Mouse (Mus musculus) cerebellum, adult 9-11 months (tissue): ENCODE measurements at regions not wholly inside any gene's neighbourhood (a gene's known extent, or its start where the extent isn't known, plus 50 kb on each side); places are given as distances from the start of the nearest gene placed in this dataset.

ENCODE experiments used
- DNase-seq: peaks from one replicate; pipeline ENCODE4 v3.0.0; 2022

DNA sequence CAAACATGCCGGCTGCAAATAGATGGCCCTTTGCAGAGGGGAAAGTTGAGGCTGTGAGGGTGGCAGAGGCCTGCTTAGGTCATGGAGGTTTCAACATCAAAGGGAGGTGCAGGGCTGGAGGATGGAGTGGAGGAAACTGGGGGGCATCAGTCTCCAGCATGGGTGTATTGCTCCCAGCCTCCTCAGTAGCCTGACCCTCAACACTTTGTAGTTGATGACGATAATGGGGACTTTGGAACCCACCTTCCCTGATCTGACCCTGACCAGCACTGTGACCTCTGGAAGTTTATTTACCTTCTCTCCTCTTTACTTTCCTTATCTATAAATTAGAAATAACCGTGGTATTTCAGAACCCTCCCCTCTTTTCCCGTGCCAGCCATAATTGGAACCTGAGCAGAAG lies 56.2 kb downstream of the Gm26897 start:
- DNase-seq, result no peak

DNA sequence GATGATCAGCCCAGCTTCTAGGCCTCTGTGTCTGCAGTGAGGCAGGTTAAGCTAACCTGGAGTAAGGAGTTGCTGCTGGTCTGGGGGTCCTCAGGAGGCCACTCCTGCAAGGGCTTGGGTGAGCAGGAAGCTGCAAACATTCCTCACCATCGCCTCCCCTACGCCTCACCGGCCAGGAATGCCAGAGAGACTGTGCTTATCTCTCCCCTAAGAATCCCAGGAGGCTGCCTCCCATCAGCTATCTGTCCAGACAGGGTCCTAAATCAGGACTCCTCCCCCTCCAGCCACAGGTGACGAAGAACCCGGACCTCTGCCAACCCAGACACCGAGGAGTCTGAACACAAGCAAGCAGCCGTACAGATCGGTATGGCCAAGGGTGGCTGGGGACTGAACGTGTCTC lies 56.8 kb downstream of the Gm26897 start:
- no peak for DNase-seq

DNA sequence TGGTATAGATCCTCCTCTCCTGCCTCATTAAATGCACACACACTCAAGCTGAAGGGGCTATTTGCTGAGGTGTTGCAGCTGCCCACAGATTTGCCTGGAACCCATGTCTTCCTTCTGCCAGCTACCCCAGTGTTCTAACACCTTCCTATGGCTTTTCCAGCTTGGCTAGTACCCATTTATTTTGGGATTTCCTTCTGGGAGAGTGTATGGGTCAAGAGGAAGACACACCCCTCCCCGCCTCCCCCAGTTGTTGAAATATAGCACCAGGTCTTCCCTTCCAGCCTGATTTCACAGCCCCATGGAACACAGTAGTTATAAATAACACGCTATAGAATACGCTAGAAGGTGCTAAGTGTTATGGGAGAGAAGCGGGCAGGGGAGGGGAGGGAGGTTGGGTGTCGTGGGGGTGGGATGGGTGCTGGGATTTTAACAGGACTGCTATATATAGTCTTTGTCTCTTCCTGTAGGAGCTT lies 57.4 kb downstream of the Gm26897 start:
- DNase-seq, result no peak

DNA sequence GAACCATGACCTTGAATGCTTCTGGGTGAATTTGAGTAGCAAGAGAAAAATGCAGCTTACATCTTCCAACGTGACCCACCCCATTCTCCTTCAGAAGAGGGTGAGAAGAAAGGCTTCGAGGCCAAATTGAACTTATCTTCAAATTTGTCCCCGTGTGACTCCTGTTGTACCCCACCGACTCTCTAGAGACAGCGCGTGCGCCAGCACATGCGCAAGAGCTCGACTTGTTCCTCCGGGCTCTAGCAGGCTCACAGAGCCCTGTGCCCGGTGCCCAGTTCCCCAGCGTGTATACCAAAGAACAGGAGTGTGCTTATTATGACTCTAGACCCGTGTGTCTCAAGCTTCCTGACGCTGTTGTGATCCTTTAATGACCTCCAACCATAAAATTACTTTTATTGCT lies 59.0 kb downstream of the Gm26897 start:
- no peak for DNase-seq

DNA sequence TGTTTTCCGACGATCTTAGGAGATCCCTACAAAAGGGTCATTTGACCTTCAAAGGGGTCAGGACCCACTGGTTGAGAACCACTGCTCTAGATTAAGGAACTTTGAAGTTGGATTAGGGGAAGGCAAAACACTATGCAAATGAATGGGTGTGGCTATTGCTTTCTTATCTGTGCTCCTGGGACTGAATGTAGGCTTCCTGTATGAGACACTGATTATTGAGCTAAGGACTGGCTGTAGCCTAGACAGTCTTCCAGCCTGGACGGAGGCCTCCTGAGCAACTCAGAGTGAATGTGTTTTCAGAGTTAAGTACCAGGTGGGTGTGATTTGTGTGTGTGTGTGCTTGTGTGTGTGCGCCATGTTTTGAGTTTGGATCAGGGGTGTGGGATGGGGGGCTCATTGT lies 59.5 kb downstream of the Gm26897 start:
- no peak for DNase-seq

DNA sequence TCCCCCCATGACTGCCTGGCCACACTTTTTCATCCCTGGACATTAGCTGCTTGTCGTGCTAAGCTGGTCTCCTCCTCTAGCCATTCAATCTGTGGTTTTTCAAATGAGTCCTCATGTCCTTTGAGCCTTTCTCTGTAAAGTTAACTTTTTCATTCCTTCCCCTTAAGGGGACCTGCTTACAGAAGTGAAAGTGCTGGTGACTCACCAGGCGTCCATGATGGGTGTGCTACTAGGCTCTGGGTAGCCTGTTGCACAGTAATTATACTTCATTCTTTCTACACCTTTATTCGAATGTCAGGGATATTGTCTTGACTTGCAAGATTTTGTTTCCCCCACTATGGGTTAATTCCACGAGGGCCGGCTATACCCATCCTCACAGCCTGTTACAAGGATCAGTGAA lies 63.2 kb downstream of the Gm26897 start:
- no peak for DNase-seq

DNA sequence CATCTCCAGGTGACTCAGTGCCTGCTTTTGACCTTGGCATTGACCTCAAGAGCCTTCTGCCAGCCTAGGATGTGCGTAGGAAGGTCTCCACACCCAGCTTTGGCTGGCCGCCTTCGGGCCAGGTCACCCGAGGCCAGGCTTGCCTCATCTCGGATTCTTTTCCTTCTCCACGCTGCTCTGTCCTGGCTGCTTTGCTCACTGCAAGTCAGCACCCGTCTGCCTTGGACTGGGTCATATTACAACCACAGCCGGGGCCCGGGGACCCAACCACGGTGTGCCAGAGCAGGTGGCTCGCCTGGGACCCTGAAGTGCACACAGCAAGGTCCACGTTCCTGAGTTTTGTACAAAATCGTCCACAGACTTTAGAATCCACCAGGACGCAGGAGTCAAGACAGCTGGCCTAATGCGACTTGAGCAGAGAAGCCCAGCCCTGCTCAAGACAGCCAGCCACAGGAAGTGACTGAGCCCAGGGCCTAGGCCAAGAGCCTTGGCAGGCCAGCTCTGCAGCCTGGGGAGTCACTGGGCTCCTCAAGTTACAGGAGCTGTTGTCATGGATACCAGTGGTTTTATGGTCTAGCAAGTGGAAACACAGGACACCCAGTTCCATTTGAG lies 66.1 kb downstream of the Gm26897 start:
- peak; percentile 31 for DNase-seq

DNA sequence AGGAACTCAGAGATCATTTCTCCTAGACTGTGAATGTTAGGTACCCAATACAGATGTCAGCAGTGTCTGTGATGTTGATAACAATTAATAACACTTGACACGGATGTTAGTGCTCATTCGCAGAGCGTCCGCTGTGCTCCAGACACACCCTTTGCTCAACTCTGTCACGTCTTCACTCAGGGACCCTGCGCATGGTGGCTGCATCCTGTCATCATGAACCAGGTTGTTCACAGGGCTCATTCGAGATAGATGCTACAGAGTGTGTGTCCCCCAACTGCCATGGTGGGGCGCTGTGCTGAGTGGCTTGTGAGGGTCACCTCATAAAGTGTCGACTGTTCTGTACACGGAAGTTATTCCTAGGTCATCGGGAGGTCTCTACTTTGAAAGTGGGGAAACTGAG lies 66.8 kb downstream of the Gm26897 start:
- DNase-seq, result no peak

DNA sequence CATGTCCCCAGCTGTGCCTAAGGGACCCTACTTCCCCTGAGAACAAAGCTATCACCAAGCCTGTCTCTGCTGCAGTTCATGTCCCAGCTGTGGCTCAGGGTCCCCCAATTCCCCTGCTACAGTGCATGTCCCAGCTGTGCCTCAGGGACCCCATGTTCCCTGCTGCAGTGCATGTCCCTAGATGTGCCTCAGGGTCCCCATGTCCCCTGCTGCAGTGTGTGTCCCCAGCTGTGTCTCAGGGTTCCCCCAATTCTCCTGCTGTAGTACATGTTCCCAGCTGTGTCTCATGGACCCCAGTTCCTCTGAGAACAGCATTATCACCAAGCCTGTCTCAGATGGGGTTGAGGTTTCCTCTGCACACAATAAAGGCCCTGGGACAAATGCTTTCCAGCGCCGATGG lies 67.3 kb downstream of the Gm26897 start:
- no peak for DNase-seq

DNA sequence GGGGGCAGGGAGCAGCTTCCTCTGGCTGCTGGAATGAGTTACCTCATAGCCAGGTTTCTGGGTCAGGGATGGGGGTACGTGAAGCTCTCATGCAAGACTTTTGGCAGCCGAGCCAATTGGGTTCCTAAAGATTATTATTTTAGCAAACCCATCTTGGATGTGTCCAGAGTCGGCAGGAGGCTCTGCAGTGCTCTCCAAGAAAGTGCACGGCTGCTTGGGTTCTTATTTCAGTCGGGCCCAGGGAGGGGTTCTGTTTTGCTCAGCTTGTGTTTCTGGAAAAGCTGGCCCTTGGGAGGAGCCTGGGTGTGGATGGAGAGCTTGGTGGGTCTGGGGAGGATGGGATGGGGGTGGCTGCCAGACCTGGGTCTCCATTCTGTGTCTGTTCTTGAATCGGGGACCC lies 70.8 kb downstream of the Gm26897 start:
- no peak for DNase-seq

DNA sequence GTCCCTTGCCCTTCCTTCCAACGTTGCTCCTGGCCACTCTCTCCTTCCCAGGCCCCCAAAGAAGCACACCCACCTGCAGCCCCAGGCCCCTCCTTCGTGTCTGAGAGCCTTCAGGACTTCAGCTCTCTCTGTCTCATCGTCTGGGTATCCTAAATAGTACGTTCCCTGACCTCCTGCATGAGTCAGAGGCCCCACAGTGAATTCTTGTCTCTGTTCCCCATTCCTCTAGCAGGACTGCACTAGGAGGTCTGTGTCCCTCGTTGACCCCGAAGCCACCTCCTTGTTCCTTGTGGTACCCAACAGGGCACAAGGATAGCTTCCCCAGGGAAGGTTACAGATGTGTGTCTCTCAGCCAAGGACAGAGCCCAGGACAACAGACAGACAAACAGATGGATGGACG lies 71.4 kb downstream of the Gm26897 start:
- DNase-seq, result no peak

DNA sequence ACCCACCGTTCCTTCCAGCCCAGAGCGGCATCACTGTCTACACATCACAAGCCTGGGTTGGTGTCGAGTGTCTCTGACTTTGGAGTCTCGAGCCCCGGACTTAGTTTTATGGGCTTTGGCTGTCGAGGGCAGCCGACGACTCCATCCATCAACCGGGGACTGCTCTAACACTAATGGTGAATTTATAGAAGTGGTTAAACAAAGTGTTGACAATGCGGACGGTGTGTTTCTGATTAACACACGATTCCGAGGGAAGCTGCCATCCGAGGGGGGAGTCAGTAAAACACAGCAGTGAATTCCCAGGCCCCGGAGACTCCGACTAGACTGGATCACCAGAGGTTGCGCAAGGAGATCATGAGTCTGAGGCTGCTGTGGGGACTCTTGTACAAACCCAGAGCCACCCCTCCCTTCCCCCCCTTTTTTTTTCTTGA lies 72.1 kb downstream of the Gm26897 start:
- no peak for DNase-seq

DNA sequence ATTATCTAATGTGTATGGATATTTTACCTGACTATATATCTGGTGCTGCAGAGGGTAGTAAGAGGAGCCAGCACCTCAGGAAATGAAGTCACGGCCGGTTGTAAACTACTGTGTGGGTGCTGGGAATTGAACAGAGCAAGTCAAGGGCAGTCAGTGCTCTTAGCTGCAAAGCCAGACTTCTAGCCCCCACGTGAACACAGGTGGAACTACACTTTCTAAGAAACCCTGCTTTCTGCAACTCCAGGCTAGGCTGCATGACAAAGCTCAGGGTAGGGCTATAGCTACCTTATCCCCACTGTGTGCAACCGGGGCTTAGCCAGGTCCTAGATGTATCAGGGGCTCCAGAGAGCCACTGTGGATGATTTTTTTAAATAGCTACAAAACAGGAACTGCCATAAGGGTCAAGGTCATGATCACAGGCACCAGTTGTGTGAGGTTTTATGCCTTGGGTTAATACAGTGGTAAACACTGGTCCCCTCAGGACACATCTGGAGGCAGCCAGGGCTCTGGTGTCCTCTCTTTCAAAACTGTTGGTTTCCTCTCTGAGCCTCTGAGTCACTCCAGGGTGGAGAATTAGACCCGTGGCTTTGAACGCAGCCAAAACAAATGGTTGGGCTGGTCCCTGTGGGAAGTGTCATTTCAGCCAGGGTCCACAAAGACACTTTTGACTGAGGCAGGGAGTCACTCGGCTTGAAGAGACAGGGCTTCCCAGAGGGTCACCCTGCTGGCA lies 76.5 kb downstream of the Gm26897 start:
- no peak for DNase-seq

DNA sequence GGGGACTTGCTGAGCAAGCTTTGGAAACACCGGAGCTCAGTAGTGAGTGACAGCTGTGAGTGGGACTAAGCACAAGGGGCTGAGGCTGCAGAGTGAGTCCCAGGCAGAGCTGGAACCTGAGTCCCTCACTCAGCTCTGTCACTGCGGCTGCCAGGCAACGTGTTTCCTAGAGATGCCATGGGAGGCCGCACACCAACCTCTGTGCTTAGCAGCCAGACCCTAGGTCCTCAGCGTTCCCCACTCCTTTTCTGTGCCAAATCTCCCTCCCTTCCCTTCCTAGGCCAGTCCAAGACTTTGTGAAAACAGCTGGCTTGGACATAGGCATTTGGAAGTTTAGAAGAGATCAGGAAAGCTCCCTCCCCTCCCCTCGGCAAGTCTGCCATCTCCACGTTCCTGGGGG lies 78.9 kb downstream of the Gm26897 start:
- DNase-seq, result no peak

DNA sequence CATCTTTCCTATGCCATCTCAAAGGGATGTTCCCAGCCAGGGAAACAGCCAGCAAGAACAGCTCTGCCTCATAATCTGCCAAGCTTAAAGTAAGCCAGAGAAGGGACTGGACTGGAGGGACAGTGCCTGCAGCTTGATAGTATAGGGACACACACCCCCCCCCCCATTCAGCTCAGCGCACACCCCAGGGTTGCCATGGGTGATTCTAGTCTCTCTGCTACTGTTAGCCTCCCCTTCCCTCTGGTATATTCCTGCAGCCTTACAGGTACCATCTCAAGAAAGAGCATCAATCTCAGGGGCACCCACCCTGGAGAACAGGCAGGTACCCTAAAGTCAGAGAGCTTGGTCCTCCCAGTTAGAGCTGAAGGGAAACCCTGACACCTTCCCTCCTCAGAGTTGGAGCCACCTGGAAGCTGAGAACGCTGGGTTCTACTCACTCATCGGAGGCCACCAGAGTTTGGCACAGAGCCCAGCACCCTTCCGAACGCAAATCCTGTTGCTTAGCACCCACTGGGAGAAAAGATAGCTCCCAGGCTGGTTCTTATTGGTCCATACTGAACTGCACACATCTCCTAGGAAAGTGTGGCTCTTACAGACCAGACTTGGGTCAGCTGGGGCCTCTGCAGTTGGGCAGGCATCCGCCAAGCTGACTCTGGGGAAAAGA lies 79.5 kb downstream of the Gm26897 start:
- no peak for DNase-seq

DNA sequence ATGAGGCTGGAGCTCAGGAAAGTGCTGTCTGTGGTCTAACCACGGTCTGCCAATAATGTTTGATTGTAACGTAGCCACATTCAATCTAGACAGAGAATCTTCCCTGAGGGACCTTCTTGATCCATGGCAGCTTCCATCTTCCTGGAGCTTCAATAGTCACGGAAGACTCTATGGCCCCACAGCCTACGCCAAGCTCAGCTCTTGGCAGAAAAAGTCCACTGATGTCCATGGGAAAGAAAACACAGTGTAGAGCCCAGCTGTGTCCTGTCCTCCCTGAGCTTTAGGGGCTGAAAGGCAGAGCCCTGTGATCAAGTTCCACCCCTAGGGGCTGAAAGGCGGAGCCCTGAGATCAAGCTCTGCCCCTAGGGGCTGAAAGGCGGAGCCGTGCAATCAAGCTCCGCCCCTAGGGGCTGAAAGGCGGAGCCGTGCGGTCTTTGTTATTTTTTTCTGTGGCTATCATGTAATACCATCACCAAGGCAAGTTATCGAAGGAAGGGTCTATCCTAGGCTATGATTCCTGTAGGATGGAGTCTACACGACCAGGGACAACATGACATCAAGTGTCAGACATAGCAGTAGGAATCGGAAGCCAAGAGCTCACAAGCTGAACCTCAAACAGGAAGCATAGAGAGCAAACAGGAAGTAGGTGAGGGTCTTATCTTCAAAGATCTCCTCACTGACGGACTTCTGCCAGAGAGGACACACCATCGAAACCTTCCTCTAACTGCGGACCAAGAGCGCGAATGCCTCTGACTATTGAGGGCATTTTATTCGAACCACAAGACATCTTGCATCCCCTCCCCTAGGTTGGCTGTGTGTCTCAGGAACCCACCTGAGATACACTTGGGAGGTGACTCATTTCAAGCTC lies 81.4 kb downstream of the Gm26897 start:
- no peak for DNase-seq

DNA sequence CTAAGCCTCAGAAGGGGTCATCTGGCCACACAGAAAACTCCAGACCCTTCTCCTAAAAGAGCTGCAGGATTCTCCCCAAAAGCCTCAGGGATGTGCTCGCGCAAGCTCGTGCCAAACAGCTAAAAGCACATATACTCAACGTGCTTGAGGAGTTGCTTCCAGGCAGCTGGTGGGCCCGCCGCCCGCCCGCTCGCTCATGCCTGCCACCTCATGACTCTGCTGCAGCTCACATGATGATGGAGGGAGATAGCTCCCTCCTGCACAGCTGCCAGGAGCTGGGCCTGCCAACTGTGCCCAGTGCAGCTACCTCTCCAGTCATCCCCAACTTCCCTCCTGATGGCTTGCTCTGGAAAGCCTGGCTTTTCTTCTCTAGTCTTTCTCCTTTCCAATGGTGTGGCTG lies 87.2 kb downstream of the Gm26897 start:
- DNase-seq, result no peak

DNA sequence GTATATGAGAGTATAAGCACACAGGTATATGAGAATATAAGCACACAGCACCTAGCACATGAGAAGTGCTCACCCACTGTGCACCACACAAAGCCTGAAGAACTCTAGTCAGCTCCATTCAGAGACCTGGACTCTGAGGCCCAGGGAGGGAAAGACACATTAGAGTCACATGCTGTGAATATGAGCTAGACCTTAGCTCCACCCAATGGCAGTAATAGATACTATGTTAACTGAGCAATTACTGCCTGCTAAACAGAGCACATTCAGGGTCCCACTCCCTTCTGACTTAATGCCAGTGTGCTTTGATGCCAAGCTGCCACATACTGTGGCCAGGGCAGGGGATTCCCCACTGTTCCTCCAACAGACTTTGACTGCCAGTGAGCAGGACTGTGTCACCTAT lies 89.2 kb downstream of the Gm26897 start:
- no peak for DNase-seq

DNA sequence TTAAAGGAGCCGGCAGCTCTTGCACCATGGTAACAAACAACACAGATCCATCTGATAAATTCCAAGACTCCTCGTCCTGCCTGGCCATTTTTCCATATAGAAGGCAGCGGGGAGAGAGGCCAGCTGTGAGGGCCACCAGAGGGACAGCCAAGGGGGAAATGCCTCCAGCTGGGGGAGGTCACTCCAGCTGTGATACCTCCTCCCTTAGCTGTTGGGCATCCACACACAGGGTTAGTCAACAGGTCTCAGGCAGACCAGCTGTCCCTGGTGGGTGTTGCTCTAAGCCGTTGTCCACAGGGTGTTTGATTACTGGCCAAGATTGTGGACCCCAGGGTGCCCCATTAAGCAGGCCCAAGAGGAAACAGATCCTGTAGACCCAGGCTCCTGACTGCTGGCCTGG lies 89.7 kb downstream of the Gm26897 start:
- no peak for DNase-seq

DNA sequence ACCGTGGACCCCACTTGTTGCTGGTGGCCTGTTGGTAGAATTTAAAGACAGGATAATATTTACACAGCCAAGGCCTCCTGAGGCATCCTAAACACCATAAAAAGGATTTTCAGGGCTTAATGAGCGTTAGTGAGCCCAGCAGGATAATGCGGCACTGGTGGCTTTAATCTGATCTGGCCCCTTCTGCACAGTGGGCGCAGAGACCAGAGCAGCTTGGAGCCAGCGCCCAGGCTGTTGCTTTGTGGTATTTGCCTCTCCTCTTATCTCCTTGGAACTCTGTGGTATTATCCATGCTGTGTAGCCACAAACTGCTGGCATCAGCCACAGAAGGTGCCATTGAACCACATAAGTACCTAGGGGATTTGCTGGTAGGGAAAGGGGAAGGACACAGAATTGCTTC lies 90.1 kb downstream of the Gm26897 start:
- DNase-seq, result no peak

DNA sequence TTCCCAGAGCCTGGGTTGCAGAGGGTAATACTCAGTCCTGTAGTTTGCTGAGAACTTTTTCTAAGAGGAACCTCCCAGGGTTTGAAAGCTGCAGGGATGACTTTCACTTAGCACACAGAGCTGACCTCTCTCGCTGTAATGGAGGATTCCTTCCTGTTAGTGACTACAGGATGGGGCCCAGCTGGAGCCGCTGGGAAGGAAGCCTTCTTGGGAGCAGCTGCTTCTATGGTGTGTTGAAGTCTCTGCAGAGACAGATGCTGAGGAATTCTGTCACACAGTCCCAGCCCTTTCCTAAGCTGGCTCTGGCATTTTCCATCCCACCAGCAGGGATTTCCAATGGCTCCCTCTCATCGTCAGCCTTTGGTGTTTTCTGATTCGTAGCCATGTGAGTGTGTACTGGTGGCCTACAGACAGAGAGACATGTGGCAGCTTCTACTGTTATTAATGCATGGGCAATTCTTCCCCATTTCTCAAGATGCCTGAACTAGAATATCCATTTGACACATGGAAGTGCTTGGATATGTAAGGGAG lies 90.9 kb downstream of the Gm26897 start:
- no peak for DNase-seq

DNA sequence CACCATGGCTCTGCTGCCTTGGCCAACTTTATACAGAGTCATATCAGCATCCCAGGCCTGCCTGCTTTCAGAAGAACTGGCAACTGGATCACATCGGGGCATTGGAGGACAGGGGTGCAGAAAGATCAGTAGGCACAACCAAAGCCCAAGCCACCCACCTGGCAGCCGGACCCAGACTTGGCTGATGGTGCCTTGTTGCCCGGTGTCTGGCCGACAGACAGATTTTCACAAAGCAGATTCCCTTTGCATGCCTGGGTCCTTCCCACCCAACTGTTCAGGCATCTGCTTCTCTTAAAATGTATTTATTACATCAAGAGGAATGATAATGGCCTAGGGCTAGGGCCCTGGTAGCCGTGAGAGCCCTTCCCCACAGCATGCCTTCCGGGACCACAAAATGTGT lies 96.2 kb downstream of the Gm26897 start:
- DNase-seq, result no peak
